Mouse (Mus musculus) brown adipose tissue, adult 24 weeks (tissue): ENCODE results near the gene Gm4214. TPM values are rescaled to one million over a fixed set of nuclear protein-coding genes. Genes with fewer than 3 reads are reported as not detected.
"Not testable (repeated sequence)": the region's sequence is repeated elsewhere in the genome, so short reads cannot be mapped to it uniquely, and the experiment has no call there.

ENCODE experiments used
- H3K27ac ChIP-seq: fragments of 200-500 bp; replicated peaks from 2 replicates; pipeline ENCODE4 v1.5.1; 2012; ENCODE audit warnings: low read depth, mild to moderate bottlenecking, low read length
- H3K4me1 ChIP-seq: fragments of 200-500 bp; 2 replicates; pipeline ENCODE4 v1.6.1; 2012; ENCODE audit warnings: low read length, mixed read lengths; ENCODE audit not compliant: control insufficient read depth, insufficient read depth, insufficient read length
- H3K4me3 ChIP-seq: fragments of 200-500 bp; 2 replicates; pipeline ENCODE4 v1.5.1; 2012; ENCODE audit warnings: low read depth, mild to moderate bottlenecking, low read length, moderate library complexity; ENCODE audit not compliant: insufficient read depth
- polyA plus RNA-seq: library from polyadenylated mRNA; stranded (reverse); fragments of >200 nt; gene quantifications from 2 replicates; pipeline ENCODE4 v1.2.4, GENCODE M21; 2012; ENCODE audit not compliant: missing spikeins, insufficient read depth, insufficient read length

Gene Gm4214
- not detected in 2 replicates for polyA plus RNA-seq

- H3K27ac ChIP-seq, H3K4me1 ChIP-seq, H3K4me3 ChIP-seq: not testable (repeated sequence)
Measured at GRCm38 (mm10) chr7:22984573-22984972, at the start of gene Gm4214. TSS of gene Gm4214 (minus strand) at chr7:22984673.

DNA sequence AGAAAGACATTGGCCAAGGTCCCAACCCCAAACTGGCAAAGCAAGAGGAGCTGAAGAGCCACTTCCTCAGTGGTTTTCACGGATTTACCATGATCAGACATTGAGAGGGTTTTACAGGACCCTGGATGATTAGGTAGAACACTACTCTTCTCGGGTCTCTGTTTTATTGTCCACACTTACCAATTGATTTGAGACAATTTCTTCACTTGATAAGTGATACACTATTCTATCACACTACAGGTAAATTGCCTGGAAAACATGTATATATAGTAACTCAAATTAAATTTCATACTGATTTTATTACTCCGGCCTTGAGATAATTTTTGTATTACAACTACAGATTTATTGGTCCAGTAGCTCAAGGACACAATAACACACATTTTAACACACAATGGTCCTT is 35.4 kb upstream of the Gm4214 start, which contains the start of gene Gm4216:
Gene Gm4216 (minus strand): TSS at position 101 of the 400 bp plus-strand sequence.
- H3K4me3 ChIP-seq, result not testable (repeated sequence)

More for the DNA sequence above, 35.4 kb upstream of the Gm4214 start, which contains the start of gene Gm4216:
- not testable (repeated sequence) for H3K4me1 ChIP-seq, H3K27ac ChIP-seq

Other genes with a start within 250 kb of the Gm4214 start
- not detected in 2 replicates for gene Vmn1r157, start 223.0 kb downstream of the Gm4214 start, polyA plus RNA-seq
- gene Vmn1r158, start 193.9 kb downstream of the Gm4214 start, polyA plus RNA-seq, result not detected in 2 replicates
- not detected in 2 replicates for gene Vmn1r159, start 141.1 kb downstream of the Gm4214 start, polyA plus RNA-seq
- not detected in 2 replicates for gene Vmn1r160, start 113.4 kb downstream of the Gm4214 start, polyA plus RNA-seq
- gene Gm4216, start 35.2 kb upstream of the Gm4214 start, polyA plus RNA-seq, result not detected in 2 replicates
- gene Vmn1r163, start 70.9 kb upstream of the Gm4214 start, polyA plus RNA-seq, result not detected in 2 replicates
- gene Gm8720, start 82.8 kb upstream of the Gm4214 start, polyA plus RNA-seq, result not detected in 2 replicates
- gene Gm10662, start 159.8 kb upstream of the Gm4214 start, polyA plus RNA-seq, result not detected in 2 replicates
- not detected in 2 replicates for gene Vmn1r165, start 232.7 kb upstream of the Gm4214 start, polyA plus RNA-seq